Mouse (Mus musculus) activated CD4-positive, CD25-positive, alpha-beta regulatory T cell (primary cell): ENCODE data around the gene Ptger4. TPM values are rescaled to one million over a fixed set of nuclear protein-coding genes. Genes with fewer than 3 reads are reported as not detected.

Source experiments
- polyA plus RNA-seq, 2 experiments: library from polyadenylated mRNA; unstranded; fragments of 100-300 nt; shearing (Covaris generic); gene quantifications; one replicate each; pipeline ENCODE4 v1.2.1; 2017

Gene Ptger4
- 100 to 1,000 TPM in 1 of 2 experiments, 10 to 100 TPM in 1; 95.1 to 156 TPM for polyA plus RNA-seq

GRCm38 (mm10) chr15:5243959-5244905 is at the start of gene Ptger4:
Gene Ptger4, minus strand, starts transcription at chr15:5244187.

DNA sequence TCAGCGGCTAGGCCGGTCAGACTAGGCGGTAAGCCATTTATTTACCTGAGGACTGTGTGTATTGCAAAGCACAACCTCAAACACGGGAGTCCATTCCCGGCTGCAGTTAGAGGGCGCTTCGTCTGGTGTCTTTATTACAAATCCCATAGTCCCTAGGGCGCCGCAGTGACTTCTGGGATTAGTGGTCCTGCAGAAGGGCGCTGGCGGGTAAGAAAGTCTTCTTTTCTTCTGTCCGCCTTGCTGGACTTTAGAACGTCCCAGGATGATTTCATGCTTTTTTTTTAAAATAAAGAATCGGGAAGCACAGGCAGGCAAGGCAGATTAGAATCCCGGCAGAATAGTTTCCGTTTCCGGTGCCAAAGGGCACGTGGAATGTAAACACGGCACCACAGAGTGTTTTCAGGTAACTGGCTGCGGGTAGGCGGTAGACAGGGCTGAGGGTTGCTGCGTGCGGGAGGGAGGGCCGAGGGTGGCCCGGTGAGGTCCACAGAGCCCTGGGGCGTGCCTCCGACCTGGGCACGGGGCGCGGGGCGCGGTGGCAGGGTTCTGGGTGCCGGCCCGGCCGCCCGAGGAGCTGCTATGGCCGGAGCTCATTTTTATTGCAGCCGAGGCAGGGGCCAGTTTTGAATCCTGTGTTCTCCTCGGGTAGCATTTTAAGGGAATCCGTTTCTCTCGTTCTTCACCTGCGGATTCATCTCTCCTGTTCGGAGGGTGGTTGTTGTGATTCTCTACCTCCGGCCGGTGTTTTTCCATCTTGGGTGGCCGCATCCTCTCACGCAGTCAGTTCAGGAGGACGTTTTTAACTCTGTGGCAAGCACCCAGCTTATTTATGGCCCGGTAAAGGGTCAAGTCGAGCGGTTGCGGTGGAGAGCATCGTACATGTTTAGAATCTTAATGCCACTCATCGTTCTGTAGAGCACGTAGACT is 58.4 kb downstream of the Ptger4 start, which contains the start of gene Ttc33:
Ttc33 (plus strand) TSS at position 160 of the 927 bp plus-strand sequence.

Other genes with a start within 250 kb of the Ptger4 start
- under 1 TPM in 1 of 2 experiments, not detected in 1; 0.06 TPM for gene C7, start 180.4 kb downstream of the Ptger4 start, polyA plus RNA-seq
- 10 to 100 TPM; 32.4 to 34.8 TPM for gene Card6, start 135.6 kb downstream of the Ptger4 start, polyA plus RNA-seq
- gene Rpl37, start 127.5 kb downstream of the Ptger4 start, polyA plus RNA-seq, result 1,000 to 10,000 TPM in 1 of 2 experiments, 100 to 1,000 TPM in 1; 816 to 1,234 TPM
- gene Prkaa1, start 100.3 kb downstream of the Ptger4 start, polyA plus RNA-seq, result 10 to 100 TPM; 27.9 to 31.8 TPM
- 10 to 100 TPM; 35.6 to 58.9 TPM for gene Ttc33, start 58.7 kb downstream of the Ptger4 start, polyA plus RNA-seq